Mouse (Mus musculus): ENCODE measurements at regions not wholly inside any gene's neighbourhood (a gene's known extent, or its start where the extent isn't known, plus 50 kb on each side); places are given as distances from the start of the nearest gene placed in this dataset.

- no peak overlapping the region for H3K4me2 ChIP-seq (ENCODE audit: low read depth, low read length)
- TF ChIP-seq EP300 (IDR thresholded peaks at IDR 0.05; ENCODE audit: low read depth) (no peak), CTCF (IDR thresholded peaks at IDR 0.05; ENCODE audit: low read depth) (no peak)
- DNase-seq (no peak), ATAC-seq (no peak)
- no peaks in the 10 kb centered on the region for H3K36me3 ChIP-seq (replicated peaks; ENCODE audit: insufficient read depth, low read length)
- no peaks in the 10 kb centered on the region for H3K9me3 ChIP-seq (ENCODE audit: low read length)
- H3K9ac ChIP-seq (replicated peaks), result no peak overlapping the region
- no peak overlapping the region for H3K27ac ChIP-seq (ENCODE audit: low read depth)
- WGBS (ENCODE audit: insufficient replicate concordance), result 79% methylated on average over 18 of the region's 18 CpGs
- no peaks in the 10 kb centered on the region for H3K27me3 ChIP-seq (ENCODE audit: insufficient read depth, low read length)
- H3K4me3 ChIP-seq (ENCODE audit: low read depth, low read length), result no peak overlapping the region
- H3K4me1 ChIP-seq (ENCODE audit: insufficient read depth), result no peaks in the 10 kb centered on the region
These were observed 562.5 kb upstream of the Pitx2 start for GRCm38 (mm10) chr3:128636960-128637755.

DNA sequence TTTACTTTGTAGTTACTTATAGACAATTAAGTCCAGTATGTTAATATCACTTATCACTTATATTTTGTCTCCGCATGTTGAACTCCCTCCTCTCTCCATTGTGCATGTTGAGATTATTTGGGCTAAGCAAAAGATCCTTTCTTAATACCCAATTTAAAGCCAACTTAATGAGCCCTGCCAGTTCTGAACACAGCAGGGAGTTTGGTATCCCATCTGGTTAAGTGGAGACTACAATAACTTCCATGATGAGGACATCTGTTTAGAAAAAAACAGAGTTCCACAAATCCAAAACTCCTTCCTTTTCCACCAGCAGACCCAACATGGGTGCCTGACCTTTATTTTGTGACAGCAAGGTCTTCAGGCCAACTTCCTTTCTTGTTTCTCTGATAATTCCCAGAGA lies 572.0 kb upstream of the Pitx2 start:
- no peak overlapping the region for H3K9ac ChIP-seq (replicated peaks)
- TF ChIP-seq CTCF (IDR thresholded peaks at IDR 0.05; ENCODE audit: low read depth), result no peak
- TF ChIP-seq EP300 (IDR thresholded peaks at IDR 0.05; ENCODE audit: low read depth), result no peak
- no peaks in the 10 kb centered on the region for H3K36me3 ChIP-seq (replicated peaks; ENCODE audit: insufficient read depth, low read length)
- WGBS (ENCODE audit: insufficient replicate concordance), result 84% methylated on average over 1 of the region's 1 CpGs
- ATAC-seq (no peak), DNase-seq (no peak)
- H3K9me3 ChIP-seq (ENCODE audit: low read length), result no peaks in the 10 kb centered on the region
- H3K27me3 ChIP-seq (ENCODE audit: insufficient read depth, low read length), result no peaks in the 10 kb centered on the region
- no peak overlapping the region for H3K4me3 ChIP-seq (ENCODE audit: low read depth, low read length)
- H3K27ac ChIP-seq (ENCODE audit: low read depth), result no peak overlapping the region
- H3K4me2 ChIP-seq (ENCODE audit: low read depth, low read length), result no peak overlapping the region
- H3K4me1 ChIP-seq (ENCODE audit: insufficient read depth), result no peaks in the 10 kb centered on the region

- DNase-seq (no peak), ATAC-seq (no peak)
- WGBS (ENCODE audit: insufficient replicate concordance), result 70% methylated on average over 6 of the region's 6 CpGs
- no peak overlapping the region for H3K9ac ChIP-seq (replicated peaks)
- no peaks in the 10 kb centered on the region for H3K36me3 ChIP-seq (replicated peaks; ENCODE audit: insufficient read depth, low read length)
- no peak overlapping the region for H3K4me2 ChIP-seq (ENCODE audit: low read depth, low read length)
- no peak overlapping the region for H3K4me3 ChIP-seq (ENCODE audit: low read depth, low read length)
- no peak overlapping the region for H3K27ac ChIP-seq (ENCODE audit: low read depth)
- TF ChIP-seq CTCF (IDR thresholded peaks at IDR 0.05; ENCODE audit: low read depth), result no peak
- TF ChIP-seq EP300 (IDR thresholded peaks at IDR 0.05; ENCODE audit: low read depth), result no peak
- no peaks in the 10 kb centered on the region for H3K9me3 ChIP-seq (ENCODE audit: low read length)
- no peaks in the 10 kb centered on the region for H3K4me1 ChIP-seq (ENCODE audit: insufficient read depth)
- H3K27me3 ChIP-seq (ENCODE audit: insufficient read depth, low read length), result no peaks in the 10 kb centered on the region
These were observed 583.0 kb upstream of the Pitx2 start for GRCm38 (mm10) chr3:128616675-128617074.

DNA sequence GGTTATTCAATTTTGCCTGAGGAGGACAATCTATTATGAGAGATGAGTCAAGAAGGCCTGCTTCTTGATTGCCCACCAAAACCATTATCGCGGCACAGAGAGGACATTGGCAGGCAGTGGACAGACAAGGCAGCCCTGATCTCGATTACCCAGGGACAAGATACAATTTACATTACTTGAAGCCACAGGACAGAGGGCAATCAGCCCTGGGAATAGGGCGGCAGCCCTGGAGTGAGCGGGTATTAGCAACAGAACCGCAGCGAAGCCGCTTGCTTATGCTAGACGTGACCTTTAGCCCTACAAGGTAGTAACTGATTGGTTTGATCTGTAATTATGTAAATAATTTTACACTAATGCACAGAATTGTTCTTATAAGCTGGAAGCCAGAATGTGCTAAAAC lies 586.0 kb upstream of the Pitx2 start:
- DNase-seq, result no peak
- Histone ChIP-seq H3K4me3 (ENCODE audit: low read depth, low read length) (no peak overlapping the region), H3K9ac (replicated peaks) (no peak overlapping the region), H3K36me3 (replicated peaks; ENCODE audit: insufficient read depth, low read length) (no peaks in the 10 kb centered on the region), H3K9me3 (ENCODE audit: low read length) (no peaks in the 10 kb centered on the region), H3K4me1 (ENCODE audit: insufficient read depth) (no peaks in the 10 kb centered on the region), H3K27me3 (ENCODE audit: insufficient read depth, low read length) (no peaks in the 10 kb centered on the region), H3K4me2 (ENCODE audit: low read depth, low read length) (no peak overlapping the region), H3K27ac (ENCODE audit: low read depth) (no peak overlapping the region)
- WGBS (ENCODE audit: insufficient replicate concordance), result 82% methylated on average over 9 of the region's 9 CpGs
- TF ChIP-seq EP300 (IDR thresholded peaks at IDR 0.05; ENCODE audit: low read depth), result no peak
- TF ChIP-seq CTCF (IDR thresholded peaks at IDR 0.05; ENCODE audit: low read depth), result no peak
- no peak for ATAC-seq

DNA sequence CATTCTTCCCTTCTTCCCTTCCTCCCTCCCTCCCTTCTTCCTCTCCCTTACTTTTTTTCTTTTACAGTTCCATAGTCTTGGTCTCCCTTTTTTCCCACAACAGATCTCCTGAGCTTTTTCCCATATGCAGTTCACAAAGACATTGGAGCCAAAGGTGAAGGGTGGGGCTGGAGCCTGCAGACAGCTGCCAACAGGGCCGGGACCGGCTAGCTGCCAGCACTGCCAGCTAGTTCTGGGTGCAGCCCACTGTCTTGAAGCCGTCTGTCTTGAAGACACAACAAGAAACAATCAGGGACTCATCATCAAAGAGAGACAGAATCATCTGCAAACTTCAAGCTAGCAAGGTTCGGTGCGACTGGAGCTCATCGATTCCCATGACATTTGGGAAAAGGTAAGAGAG lies 588.9 kb upstream of the Pitx2 start:
- Histone ChIP-seq H3K9me3 (ENCODE audit: low read length) (no peaks in the 10 kb centered on the region), H3K9ac (replicated peaks) (no peak overlapping the region), H3K4me2 (ENCODE audit: low read depth, low read length) (no peak overlapping the region), H3K4me1 (ENCODE audit: insufficient read depth) (no peaks in the 10 kb centered on the region), H3K27me3 (ENCODE audit: insufficient read depth, low read length) (no peaks in the 10 kb centered on the region), H3K36me3 (replicated peaks; ENCODE audit: insufficient read depth, low read length) (no peaks in the 10 kb centered on the region), H3K4me3 (ENCODE audit: low read depth, low read length) (no peak overlapping the region), H3K27ac (ENCODE audit: low read depth) (no peak overlapping the region)
- no peak for ATAC-seq
- TF ChIP-seq CTCF (IDR thresholded peaks at IDR 0.05; ENCODE audit: low read depth) (no peak), EP300 (IDR thresholded peaks at IDR 0.05; ENCODE audit: low read depth) (no peak)
- DNase-seq, result no peak
- 83% methylated on average over 6 of the region's 6 CpGs for WGBS (ENCODE audit: insufficient replicate concordance)

DNA sequence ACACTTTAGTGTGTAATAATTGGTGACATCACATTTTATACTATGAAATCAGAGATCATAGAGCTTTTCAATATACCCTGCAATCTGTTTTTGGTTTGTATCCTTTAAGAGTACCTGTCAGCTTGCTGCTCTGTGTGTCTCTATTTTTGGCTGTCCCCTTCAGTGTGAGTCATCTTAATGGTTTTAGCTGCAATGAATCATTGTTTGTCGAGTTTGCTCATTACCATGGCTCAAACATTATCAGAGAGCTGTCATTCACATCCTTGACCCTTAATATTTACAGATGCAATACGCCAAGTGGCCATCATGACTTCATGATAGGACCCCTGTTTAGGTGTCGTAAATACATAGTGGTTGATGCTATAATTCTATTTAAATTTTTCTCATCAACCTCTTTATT lies 591.0 kb upstream of the Pitx2 start:
- TF ChIP-seq EP300 (IDR thresholded peaks at IDR 0.05; ENCODE audit: low read depth) (no peak), CTCF (IDR thresholded peaks at IDR 0.05; ENCODE audit: low read depth) (no peak)
- H3K36me3 ChIP-seq (replicated peaks; ENCODE audit: insufficient read depth, low read length), result no peaks in the 10 kb centered on the region
- H3K27me3 ChIP-seq (ENCODE audit: insufficient read depth, low read length), result no peaks in the 10 kb centered on the region
- no peaks in the 10 kb centered on the region for H3K4me1 ChIP-seq (ENCODE audit: insufficient read depth)
- ATAC-seq (no peak), DNase-seq (no peak)
- H3K4me3 ChIP-seq (ENCODE audit: low read depth, low read length), result no peak overlapping the region
- 52% methylated on average over 3 of the region's 3 CpGs for WGBS (ENCODE audit: insufficient replicate concordance)
- H3K27ac ChIP-seq (ENCODE audit: low read depth), result no peak overlapping the region
- no peaks in the 10 kb centered on the region for H3K9me3 ChIP-seq (ENCODE audit: low read length)
- H3K4me2 ChIP-seq (ENCODE audit: low read depth, low read length), result no peak overlapping the region
- H3K9ac ChIP-seq (replicated peaks), result no peak overlapping the region
